Mouse (Mus musculus) bone marrow, adult 2 months (tissue): ENCODE data around the gene Shc2.

Experiments
- CTCF ChIP-seq: fragments of 200-500 bp; IDR thresholded peaks from 2 replicates; pipeline ENCODE4 v1.5.1; 2011; ENCODE audit warnings: low read length, control low read depth; ENCODE audit not compliant: control insufficient read depth, insufficient read depth
- POLR2A ChIP-seq: fragments of 200-500 bp; IDR thresholded peaks from 2 replicates; pipeline ENCODE4 v1.6.1; 2011; ENCODE audit warnings: low read depth, mild to moderate bottlenecking, control low read depth, low read length, borderline replicate concordance; ENCODE audit not compliant: control insufficient read depth

DNA sequence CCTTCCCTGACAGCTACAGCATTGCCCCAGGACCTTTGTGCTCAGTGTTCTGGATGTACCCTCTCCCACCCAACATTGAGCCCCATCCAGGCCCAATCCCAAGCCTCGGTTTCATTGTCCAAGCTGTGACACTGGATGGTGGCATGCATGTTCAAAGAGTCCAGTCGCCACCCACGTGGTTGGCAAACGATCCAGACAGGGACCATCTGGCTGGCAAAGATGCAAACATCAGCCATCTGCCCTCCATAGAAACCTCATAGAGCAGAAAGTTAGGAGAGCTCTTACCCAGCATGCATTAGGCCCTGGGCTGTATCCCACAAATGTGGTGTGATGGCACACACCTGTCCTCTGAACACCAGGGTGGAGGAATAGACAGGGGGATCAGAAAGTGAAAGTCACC lies 6.3 kb downstream of the Shc2 start:
- TF ChIP-seq CTCF (no peak), POLR2A (no peak)
